Mouse (Mus musculus): ENCODE data around the gene Caprin2. TPM values are rescaled to one million over a fixed set of nuclear protein-coding genes. Genes with fewer than 3 reads are reported as not detected.

The Caprin2 gene
- polyA plus RNA-seq, 1 experiment: 6.7 TPM

- no peaks in the 10 kb centered on the region for H3K4me1 ChIP-seq (ENCODE audit: control insufficient read depth, insufficient read depth, low read length)
- no peak for DNase-seq
- no peaks in the 10 kb centered on the region for H3K27me3 ChIP-seq (replicated peaks; ENCODE audit: control insufficient read depth, insufficient read depth, low read length)
- TF ChIP-seq POLR2A (IDR thresholded peaks at IDR 0.05; ENCODE audit: low read depth, low read length) (no peak), CTCF (conservative IDR thresholded peaks at IDR 0.05; ENCODE audit: insufficient read depth, insufficient read length, low read depth, low read length) (no peak)
- no peak overlapping the region for H3K4me3 ChIP-seq (ENCODE audit: insufficient read depth, low read depth, low read length)
- no peak overlapping the region for H3K27ac ChIP-seq (ENCODE audit: insufficient read depth, low read depth, low read length)
- no peaks in the 10 kb centered on the region for H3K36me3 ChIP-seq (ENCODE audit: control insufficient read depth, insufficient read depth, low read length)
Measured at GRCm38 (mm10) chr6:148838460-148838859, 57.6 kb downstream of the Caprin2 start.

GRCm38 (mm10) chr6:148831728-148832121 lies 64.3 kb downstream of the Caprin2 start:
- DNase-seq: no peak
- 16% methylated on average over 3 of the region's 3 CpGs for WGBS
- TF ChIP-seq POLR2A (IDR thresholded peaks at IDR 0.05; ENCODE audit: low read depth, low read length) (no peak), CTCF (conservative IDR thresholded peaks at IDR 0.05; ENCODE audit: insufficient read depth, insufficient read length, low read depth, low read length) (no peak)
- peaks cover 5% of the 10 kb centered on the region; the same call in 1 of the 2 replicates for H3K4me1 ChIP-seq (ENCODE audit: control insufficient read depth, insufficient read depth, low read length)
- H3K27ac ChIP-seq (ENCODE audit: insufficient read depth, low read depth, low read length): 0 out of 2 replicates have a peak overlapping the region, but pooled peaks have one; percentile 22
- no peaks in the 10 kb centered on the region for H3K36me3 ChIP-seq (ENCODE audit: control insufficient read depth, insufficient read depth, low read length)
- H3K27me3 ChIP-seq (replicated peaks; ENCODE audit: control insufficient read depth, insufficient read depth, low read length): no peaks in the 10 kb centered on the region
- H3K4me3 ChIP-seq (ENCODE audit: insufficient read depth, low read depth, low read length): peak overlapping the region; percentile 83

DNA sequence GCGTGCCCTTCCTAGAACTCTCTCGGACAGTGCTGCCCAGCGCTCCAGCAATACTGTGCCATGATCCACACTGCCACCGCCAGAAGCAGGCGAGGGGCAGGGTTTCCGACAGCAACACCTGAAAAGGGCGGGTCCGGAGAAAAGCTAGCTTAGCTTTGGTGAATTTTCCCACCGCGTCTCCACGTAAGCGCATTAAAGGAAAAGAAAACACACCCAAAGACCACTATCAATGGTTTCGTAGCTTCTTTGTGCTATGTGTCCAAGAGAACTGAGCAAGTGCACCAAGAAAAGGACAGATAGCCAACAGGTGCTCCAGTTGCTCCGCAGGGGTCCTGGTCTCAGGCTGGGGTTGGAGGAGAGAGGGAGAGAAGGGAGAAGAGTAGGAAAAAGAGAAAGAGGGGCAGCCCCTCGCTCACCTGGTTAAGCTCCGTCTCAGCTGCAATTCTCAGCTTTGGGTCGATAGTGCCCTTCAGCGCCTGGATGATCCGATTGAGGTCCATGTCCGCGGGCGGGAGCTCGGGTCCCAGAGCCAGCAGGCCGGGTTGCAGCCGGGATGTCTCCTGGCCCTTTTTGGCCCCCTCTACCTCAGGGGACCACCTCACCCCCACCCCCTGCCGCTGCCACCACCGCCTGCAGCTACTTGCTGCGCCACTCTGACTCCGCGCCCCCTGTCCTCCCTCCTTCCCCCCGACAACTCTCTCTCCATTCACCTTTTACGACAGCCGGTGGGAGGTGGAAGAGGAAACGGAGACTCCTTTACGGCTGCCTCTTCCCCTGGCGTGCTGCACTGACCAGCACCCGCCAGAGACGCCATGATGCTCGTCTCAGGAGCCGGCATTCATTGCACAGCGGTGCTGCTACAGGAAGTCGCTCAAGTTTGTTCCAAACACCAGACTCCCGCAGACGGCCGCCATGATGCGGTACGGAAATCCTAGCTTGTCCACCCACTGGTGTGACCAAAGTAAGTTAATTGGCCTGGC lies 65.0 kb downstream of the Caprin2 start, which contains the start of gene Ipo8:
Gene Ipo8 (minus strand): TSS at position 720 of the 980 bp plus-strand sequence.
- peak within 1 kb of the TSS; percentile 22; the same call in 1 of the 2 replicates for H3K27ac ChIP-seq (ENCODE audit: insufficient read depth, low read depth, low read length)
- H3K4me3 ChIP-seq (ENCODE audit: insufficient read depth, low read depth, low read length): peak within 1 kb of the TSS; percentile 83
- peaks cover 5% of the 10 kb centered on the region; the same call in 1 of the 2 replicates for H3K4me1 ChIP-seq (ENCODE audit: control insufficient read depth, insufficient read depth, low read length)
- TF ChIP-seq CTCF (conservative IDR thresholded peaks at IDR 0.05; ENCODE audit: insufficient read depth, insufficient read length, low read depth, low read length) (0 out of 2 replicates have a peak, but pooled peaks have one; percentile 10), POLR2A (IDR thresholded peaks at IDR 0.05; ENCODE audit: low read depth, low read length) (no peak)
- WGBS: under 1% methylated on average over 47 of the region's 47 CpGs
- DNase-seq: peak; percentile 97
- H3K27me3 ChIP-seq (replicated peaks; ENCODE audit: control insufficient read depth, insufficient read depth, low read length): no peaks in the 10 kb centered on the region
- no peaks in the 10 kb centered on the region for H3K36me3 ChIP-seq (ENCODE audit: control insufficient read depth, insufficient read depth, low read length)

GRCm38 (mm10) chr6:148830355-148830747 lies 65.7 kb downstream of the Caprin2 start:
- Histone ChIP-seq H3K27ac (ENCODE audit: insufficient read depth, low read depth, low read length) (no peak overlapping the region), H3K4me1 (ENCODE audit: control insufficient read depth, insufficient read depth, low read length) (peaks cover 5% of the 10 kb centered on the region; the same call in 1 of the 2 replicates), H3K4me3 (ENCODE audit: insufficient read depth, low read depth, low read length) (peak overlapping the region; percentile 83), H3K36me3 (ENCODE audit: control insufficient read depth, insufficient read depth, low read length) (no peaks in the 10 kb centered on the region), H3K27me3 (replicated peaks; ENCODE audit: control insufficient read depth, insufficient read depth, low read length) (no peaks in the 10 kb centered on the region)
- WGBS: 2% methylated on average over 3 of the region's 3 CpGs
- TF ChIP-seq POLR2A (IDR thresholded peaks at IDR 0.05; ENCODE audit: low read depth, low read length) (no peak), CTCF (conservative IDR thresholded peaks at IDR 0.05; ENCODE audit: insufficient read depth, insufficient read length, low read depth, low read length) (no peak)
- no peak for DNase-seq

DNA sequence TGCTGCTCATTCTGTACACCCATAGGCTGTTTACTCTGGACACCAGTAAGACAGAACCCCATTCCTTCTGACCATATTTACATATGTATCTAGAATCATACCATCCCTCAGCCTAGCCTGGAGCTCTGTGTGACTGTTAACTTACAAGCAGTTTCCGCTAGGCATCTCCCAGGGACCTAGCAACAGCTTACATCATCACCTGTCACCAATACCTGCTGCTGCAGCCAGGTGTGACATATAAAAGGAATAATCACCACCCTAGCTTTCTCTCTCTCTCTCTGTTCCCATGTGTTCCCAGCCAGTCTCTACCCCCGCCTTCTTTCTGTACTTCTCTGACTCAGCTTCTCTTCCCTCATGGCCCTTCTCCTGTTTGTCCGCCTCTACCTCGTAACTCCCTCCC lies 69.9 kb downstream of the Caprin2 start:
- peaks cover 5% of the 10 kb centered on the region; the same call in 1 of the 2 replicates for H3K4me1 ChIP-seq (ENCODE audit: control insufficient read depth, insufficient read depth, low read length)
- TF ChIP-seq CTCF (conservative IDR thresholded peaks at IDR 0.05; ENCODE audit: insufficient read depth, insufficient read length, low read depth, low read length) (no peak), POLR2A (IDR thresholded peaks at IDR 0.05; ENCODE audit: low read depth, low read length) (no peak)
- 88% methylated on average over 4 of the region's 4 CpGs for WGBS
- no peak overlapping the region for H3K4me3 ChIP-seq (ENCODE audit: insufficient read depth, low read depth, low read length)
- H3K36me3 ChIP-seq (ENCODE audit: control insufficient read depth, insufficient read depth, low read length): peaks cover 2% of the 10 kb centered on the region
- no peak overlapping the region for H3K27ac ChIP-seq (ENCODE audit: insufficient read depth, low read depth, low read length)
- no peaks in the 10 kb centered on the region for H3K27me3 ChIP-seq (replicated peaks; ENCODE audit: control insufficient read depth, insufficient read depth, low read length)
- peak; percentile 19 for DNase-seq

GRCm38 (mm10) chr6:148818624-148819343 lies 77.3 kb downstream of the Caprin2 start:
- 82% methylated on average over 4 of the region's 4 CpGs for WGBS
- Histone ChIP-seq H3K36me3 (ENCODE audit: control insufficient read depth, insufficient read depth, low read length) (peaks cover 9% of the 10 kb centered on the region), H3K27me3 (replicated peaks; ENCODE audit: control insufficient read depth, insufficient read depth, low read length) (no peaks in the 10 kb centered on the region), H3K27ac (ENCODE audit: insufficient read depth, low read depth, low read length) (no peak overlapping the region), H3K4me1 (ENCODE audit: control insufficient read depth, insufficient read depth, low read length) (no peaks in the 10 kb centered on the region), H3K4me3 (ENCODE audit: insufficient read depth, low read depth, low read length) (no peak overlapping the region)
- no peak for DNase-seq
- TF ChIP-seq POLR2A (IDR thresholded peaks at IDR 0.05; ENCODE audit: low read depth, low read length) (no peak), CTCF (conservative IDR thresholded peaks at IDR 0.05; ENCODE audit: insufficient read depth, insufficient read length, low read depth, low read length) (no peak)
